Mouse (Mus musculus) c-Kit-positive CD71-negative TER-119-negative erythroid progenitor cells, embryonic 14.5 days (primary cell): Measurements from ENCODE around the gene Zmiz1.
A peak's percentile ranks its signal among the peaks of the same experiment; 100 is the strongest.

Source experiments
- DNase-seq: peaks from one replicate; pipeline ENCODE4 v3.0.0-alpha.2; 2013; ENCODE audit warnings: low read depth

Zmiz1 gene

GRCm38 (mm10) chr14:25514943-25515512, 56.0 kb downstream of the Zmiz1 start:
- DNase-seq, result no peak

GRCm38 (mm10) chr14:25515924-25516323, 56.9 kb downstream of the Zmiz1 start:
- no peak for DNase-seq

- DNase-seq, result peak; percentile 70
These were observed 57.9 kb downstream of the Zmiz1 start for GRCm38 (mm10) chr14:25516640-25517591.

- DNase-seq, result no peak
These were observed 59.7 kb downstream of the Zmiz1 start for GRCm38 (mm10) chr14:25518645-25519044.

- no peak for DNase-seq
These were observed 60.7 kb downstream of the Zmiz1 start for GRCm38 (mm10) chr14:25519656-25520055.

GRCm38 (mm10) chr14:25520589-25520988, 61.6 kb downstream of the Zmiz1 start:
- DNase-seq, result no peak

- no peak for DNase-seq
These were observed 62.0 kb downstream of the Zmiz1 start for GRCm38 (mm10) chr14:25520991-25521390.

GRCm38 (mm10) chr14:25521500-25521899, 62.5 kb downstream of the Zmiz1 start:
- no peak for DNase-seq

GRCm38 (mm10) chr14:25522415-25522814, 63.4 kb downstream of the Zmiz1 start:
- DNase-seq, result peak; percentile 35

- no peak for DNase-seq
These were observed 64.5 kb downstream of the Zmiz1 start for GRCm38 (mm10) chr14:25523230-25524110.

- DNase-seq, result no peak
These were observed 65.1 kb downstream of the Zmiz1 start for GRCm38 (mm10) chr14:25524111-25524495.

GRCm38 (mm10) chr14:25524884-25525283, 65.9 kb downstream of the Zmiz1 start:
- no peak for DNase-seq

GRCm38 (mm10) chr14:25525729-25526128, 66.7 kb downstream of the Zmiz1 start:
- DNase-seq, result no peak

- no peak for DNase-seq
These were observed 67.9 kb downstream of the Zmiz1 start for GRCm38 (mm10) chr14:25526872-25527271.

GRCm38 (mm10) chr14:25527321-25527720, 68.3 kb downstream of the Zmiz1 start:
- peak; percentile 53 for DNase-seq

- peak; percentile 36 for DNase-seq
These were observed 71.4 kb downstream of the Zmiz1 start for GRCm38 (mm10) chr14:25530342-25530741.

GRCm38 (mm10) chr14:25530815-25531214, 71.8 kb downstream of the Zmiz1 start:
- DNase-seq, result no peak

GRCm38 (mm10) chr14:25533010-25533409, 74.0 kb downstream of the Zmiz1 start:
- DNase-seq, result no peak

- DNase-seq, result no peak
These were observed 74.8 kb downstream of the Zmiz1 start for GRCm38 (mm10) chr14:25533631-25534395.

- no peak for DNase-seq
These were observed 75.4 kb downstream of the Zmiz1 start for GRCm38 (mm10) chr14:25534396-25534769.

- DNase-seq, result no peak
These were observed 76.1 kb downstream of the Zmiz1 start for GRCm38 (mm10) chr14:25534918-25535582.
